Mouse (Mus musculus): ENCODE data around the gene Sin3b.
"Not testable (repeated sequence)": the region's sequence is repeated elsewhere in the genome, so short reads cannot be mapped to it uniquely, and the experiment has no call there.

Gene Sin3b

GRCm38 (mm10) chr8:72722769-72723650 is at the start of gene Sin3b:
Gene Sin3b (plus strand): TSS chr8:72723285.
- peak; percentile 96 to 97 for DNase-seq (ENCODE audit: low spot score in 2 of 2)

DNA sequence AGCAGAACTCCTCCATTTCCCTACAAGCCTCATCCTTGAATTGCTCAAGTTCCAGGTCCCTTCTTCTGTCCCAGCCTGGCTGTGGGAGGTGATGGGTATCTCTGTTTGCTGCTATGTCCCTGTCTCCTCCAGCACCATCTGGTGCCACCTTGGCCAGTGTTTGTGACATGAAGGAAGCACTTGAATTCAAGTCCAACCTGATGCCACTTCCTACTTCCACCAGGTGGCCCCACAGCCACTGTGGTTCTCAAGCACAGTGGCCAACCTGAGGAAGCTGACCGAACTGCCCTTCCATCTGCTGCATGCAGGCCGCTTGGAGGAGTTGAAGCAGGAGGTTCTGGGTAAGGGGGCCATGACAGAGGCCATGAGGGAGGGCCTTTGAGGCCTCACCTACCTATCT is 48.9 kb upstream of the Sin3b start:
- DNase-seq (ENCODE audit: low spot score in 2 of 2), result no peak

DNA sequence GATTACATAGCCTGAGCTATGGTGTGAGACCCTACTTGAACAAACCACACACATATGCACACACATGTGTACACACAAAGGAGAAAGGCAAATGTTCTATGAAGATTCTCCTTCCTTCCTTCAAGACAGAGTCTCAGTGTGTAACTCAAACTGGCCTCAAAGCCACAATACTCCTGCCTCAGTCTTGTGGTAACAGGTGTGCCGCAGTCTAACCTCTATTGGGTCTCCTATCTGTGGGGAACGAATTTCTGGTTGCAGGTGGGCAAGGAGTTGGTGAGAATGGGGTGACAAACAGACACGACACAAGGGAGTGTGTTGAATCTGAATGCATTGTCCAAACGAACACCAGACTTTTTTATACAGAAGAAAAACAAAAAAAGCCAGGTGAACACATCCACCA is 46.6 kb upstream of the Sin3b start:
- DNase-seq (ENCODE audit: low spot score in 2 of 2), result no peak

DNA sequence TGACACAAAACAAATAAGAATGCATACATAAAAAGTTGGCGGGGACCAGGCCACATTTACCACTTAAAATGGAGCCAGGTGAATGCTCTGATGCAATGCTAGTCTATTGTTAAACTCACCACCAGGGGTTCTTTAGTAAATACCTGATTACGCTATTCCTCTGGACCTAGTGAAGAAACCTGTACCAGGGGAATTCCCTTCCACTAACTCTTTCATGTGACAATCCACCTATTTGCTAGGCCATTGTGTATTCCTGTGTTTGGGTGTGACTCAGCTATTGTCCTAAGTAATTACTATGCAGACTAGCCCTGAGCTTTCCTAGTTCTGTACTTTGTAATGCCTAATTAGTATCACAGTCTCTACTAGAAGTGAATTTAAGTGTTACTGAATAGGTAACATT is 46.2 kb upstream of the Sin3b start:
- DNase-seq (ENCODE audit: low spot score in 2 of 2), result not testable (repeated sequence)

DNA sequence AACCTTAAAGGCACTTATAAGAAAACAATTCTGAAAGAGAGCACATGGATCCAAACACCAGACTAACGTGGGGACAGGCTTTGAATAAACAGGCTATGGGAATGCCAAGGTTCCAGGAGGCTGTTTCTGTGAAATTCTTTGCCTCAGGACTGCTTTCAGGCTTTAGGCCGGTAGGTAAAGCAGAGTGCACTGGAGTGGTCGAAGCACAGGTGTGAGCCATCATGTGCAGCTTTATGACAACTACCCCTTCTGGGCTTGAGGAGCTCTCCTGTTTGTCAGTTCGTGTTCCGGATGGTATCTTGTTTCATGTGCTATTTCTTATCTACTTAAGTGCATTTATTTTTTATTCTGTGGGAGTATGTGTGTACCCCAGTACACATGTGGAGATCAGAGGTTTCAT is 45.8 kb upstream of the Sin3b start:
- DNase-seq (ENCODE audit: low spot score in 2 of 2), result no peak

- DNase-seq (ENCODE audit: low spot score in 2 of 2), result peak; percentile 42 to 69
These were observed 43.0 kb upstream of the Sin3b start for GRCm38 (mm10) chr8:72680133-72680532.

- DNase-seq (ENCODE audit: low spot score in 2 of 2), result no peak
These were observed 40.9 kb upstream of the Sin3b start for GRCm38 (mm10) chr8:72682051-72682687.

DNA sequence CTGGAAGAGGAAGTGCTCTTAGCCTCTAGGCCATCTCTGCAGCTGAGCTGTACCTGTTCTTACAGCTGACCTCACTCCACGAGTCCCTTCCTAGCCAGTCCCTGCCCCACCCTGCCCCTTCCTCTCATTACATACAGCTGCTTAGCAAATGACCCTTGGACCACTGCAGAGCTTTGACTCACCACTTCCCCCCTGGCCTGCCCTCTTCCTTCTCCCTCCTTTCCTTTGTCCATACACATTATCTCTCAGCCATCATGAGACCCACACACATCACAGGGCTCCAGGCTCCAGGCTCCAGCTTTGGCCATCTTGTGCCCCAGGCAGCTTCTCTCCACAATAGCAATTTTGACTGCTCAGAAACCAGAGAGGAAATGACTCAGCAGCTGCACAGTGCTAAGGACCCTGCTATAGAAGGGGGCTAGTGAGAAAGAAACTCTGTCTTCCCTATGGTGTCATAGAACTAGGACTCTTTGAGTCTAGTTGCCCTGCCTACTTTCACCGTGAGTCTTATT is 40.0 kb upstream of the Sin3b start:
- no peak for DNase-seq (ENCODE audit: low spot score in 2 of 2)

DNA sequence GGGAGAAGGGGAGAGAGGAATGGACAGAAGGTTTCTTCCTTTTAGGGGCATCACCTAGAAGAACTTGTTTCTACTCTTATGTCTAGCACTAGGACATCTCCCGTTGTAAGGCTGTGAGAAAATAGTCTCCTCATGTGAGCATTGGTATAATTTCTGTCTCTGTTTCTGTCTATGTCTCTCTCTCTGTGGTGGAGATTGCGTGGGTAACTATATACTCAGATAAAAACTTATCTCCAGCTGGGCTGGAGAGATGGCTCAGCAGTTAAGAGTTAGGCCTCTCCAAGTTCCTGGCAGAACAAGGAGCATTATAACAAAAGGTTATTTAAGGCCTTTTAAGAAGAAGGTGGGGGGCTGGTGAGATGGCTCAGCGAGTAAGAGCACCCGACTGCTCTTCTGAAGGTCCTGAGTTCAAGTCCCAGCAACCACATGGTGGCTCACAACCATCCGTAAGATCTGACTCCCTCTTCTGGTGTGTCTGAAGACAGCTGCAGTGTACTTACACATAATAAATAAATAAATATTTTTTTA is 39.4 kb upstream of the Sin3b start:
- not testable (repeated sequence) for DNase-seq (ENCODE audit: low spot score in 2 of 2)

DNA sequence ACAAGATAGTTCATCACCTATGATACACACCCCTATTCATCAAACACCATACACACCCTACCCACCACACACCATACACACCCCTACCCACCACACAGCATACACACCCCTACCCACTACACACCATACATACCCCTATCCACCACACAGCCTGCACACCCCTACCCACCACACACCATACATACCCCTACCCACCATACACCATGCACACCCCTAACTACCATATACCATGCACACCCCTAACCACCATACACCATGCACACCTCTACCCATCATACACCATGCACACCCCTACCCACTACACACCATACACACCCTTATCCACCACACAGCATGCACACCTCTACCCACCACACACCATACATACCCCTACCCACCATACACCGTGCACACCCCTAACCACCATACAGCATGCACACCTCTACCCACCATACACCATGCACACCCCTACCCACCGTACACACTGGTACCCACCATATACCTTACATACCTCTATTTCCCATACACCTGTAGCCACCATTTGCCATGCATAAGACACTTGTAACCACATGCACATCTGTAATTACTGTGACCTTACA is 24.6 kb upstream of the Sin3b start:
- no peak for DNase-seq (ENCODE audit: low spot score in 2 of 2)

DNA sequence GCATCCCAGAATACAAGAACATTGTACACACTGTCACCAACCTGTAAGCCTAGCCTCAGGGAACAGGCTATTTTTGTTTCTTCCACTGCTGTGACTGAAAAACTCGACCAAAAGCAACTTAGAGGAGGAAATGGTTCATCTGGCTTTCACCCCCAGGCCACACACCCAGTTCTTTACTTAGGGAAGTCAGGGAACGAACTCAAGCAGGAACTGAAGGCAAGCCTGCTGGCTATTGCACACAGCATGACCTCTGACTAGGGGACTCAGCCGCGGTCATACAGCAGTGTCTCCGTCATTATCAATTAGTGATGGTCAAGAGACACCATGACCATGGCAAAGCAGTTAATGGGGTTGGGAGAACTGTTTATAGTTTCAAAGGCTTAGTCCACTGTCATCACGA is 10.5 kb upstream of the Sin3b start:
- DNase-seq (ENCODE audit: low spot score in 2 of 2), result no peak

DNA sequence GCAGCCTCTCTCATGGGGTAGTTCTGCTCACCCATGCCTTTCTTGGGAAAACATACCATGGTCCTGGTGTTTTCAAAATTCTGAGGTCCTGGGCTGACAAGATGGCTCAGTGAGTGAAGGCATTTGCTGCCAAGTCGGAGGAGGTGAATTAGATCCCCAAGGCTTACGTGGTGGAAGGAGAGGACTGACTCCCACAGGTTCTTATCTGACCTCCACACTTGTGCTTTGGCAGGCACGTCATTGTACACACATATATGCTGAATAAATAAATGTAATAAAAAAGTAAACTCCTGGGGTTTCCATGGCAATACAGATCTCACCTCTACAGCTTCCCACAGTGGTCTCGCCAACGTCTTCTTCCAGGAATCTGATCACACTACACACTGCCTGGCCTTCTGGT is 6.5 kb upstream of the Sin3b start:
- DNase-seq (ENCODE audit: low spot score in 2 of 2), result no peak

DNA sequence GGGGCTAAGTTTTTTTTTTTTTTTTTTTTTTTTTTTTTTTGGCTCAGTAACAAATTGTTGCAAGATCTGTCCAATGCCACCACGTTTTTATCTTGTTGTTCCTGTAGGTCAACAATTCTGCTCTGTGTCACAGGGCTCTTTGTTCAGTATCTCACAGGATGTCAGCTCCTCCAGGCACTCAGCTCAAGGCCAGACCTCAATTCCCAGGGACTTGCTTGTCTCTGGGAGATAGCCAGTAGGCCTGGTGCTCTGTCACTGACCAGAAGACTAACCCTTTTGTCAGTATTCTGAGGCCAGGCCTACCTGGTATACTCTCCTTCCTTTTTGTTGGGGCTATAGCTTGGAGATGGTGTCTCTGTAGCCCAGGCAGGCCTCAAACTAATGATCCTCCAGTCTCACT is 2.5 kb upstream of the Sin3b start:
- no peak for DNase-seq (ENCODE audit: low spot score in 2 of 2)

DNA sequence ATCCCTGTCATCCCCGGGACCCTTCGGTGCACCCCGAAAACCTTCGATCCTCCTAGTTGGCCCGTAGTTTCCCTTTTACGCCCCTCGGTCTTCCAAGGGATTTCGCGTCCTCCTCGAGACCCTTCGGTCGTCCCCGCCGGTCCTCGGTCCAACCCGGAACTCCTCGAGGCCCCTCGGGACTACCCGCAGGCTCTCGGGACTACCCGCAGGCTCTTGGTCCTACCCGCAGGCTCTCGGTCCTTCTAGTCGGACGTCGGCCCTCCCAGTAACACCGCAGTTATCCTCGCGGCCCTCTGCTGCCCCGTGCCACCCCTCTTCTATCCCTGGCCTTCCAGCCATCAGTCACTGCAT is 541 bp downstream of the Sin3b start:
- DNase-seq (ENCODE audit: low spot score in 2 of 2), result peak; percentile 19 to 70

GRCm38 (mm10) chr8:72728636-72729035 is 5.6 kb downstream of the Sin3b start:
- no peak for DNase-seq (ENCODE audit: low spot score in 2 of 2)

DNA sequence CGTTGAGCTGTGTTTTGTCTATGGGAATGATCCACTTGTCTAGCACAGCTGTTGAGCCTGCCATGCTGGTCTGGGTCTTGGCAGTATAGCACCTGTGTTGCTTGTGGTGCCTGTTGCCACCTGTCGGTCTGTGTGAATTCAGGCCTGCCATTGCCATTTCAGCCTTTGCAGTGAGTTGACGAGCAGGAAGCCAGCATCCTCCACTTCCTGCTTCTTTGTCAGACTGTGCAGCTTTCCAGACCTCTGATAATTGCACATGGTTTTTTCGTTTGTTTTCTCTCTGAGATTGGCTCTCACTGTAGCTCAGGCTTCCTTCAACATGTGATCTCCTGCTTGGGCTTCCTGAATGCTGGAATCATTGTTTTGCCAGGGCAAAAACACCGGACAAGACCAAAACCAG is 11.9 kb downstream of the Sin3b start:
- DNase-seq (ENCODE audit: low spot score in 2 of 2), result no peak

- no peak for DNase-seq (ENCODE audit: low spot score in 2 of 2)
These were observed 13.8 kb downstream of the Sin3b start for GRCm38 (mm10) chr8:72736868-72737267.

DNA sequence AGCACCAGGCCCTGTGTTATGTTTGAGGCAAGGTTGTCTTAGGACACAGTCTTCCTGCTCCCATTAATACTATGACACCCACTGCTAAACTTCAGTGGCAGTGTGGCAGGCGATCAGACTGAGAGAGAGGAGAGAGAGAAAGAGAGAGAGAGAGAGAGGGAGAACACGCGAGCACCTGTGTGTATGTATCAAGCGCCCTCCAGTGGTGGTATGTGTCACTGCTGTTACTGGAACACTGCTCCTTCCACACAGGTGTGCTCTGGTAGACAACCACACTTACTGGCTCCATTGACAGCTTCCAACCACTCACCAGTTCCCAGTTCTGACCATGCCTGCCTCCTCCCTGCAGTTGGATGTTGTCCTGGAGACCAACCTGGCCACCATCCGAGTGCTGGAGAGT is 23.0 kb downstream of the Sin3b start:
- peak; percentile 42 to 76 for DNase-seq (ENCODE audit: low spot score in 2 of 2)

DNA sequence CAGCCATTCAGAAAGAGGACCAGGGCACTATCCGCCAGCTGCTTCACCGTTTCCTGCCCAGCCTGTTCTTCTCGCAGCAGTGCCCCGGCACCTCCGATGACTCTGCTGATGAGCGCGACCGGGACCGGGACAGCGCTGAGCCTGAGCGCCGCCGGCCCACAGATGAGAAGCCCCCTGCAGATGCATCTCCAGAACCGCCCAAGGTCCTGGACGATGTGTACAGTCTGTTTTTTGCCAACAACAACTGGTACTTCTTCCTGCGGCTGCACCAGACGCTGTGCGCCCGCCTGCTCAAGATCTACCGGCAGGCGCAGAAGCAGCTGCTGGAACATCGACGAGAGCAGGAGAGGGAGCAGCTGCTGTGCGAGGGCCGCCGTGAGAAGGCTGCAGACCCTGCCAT is 26.8 kb downstream of the Sin3b start:
- DNase-seq (ENCODE audit: low spot score in 2 of 2), result peak in 1 of 2 experiments; percentile 64

DNA sequence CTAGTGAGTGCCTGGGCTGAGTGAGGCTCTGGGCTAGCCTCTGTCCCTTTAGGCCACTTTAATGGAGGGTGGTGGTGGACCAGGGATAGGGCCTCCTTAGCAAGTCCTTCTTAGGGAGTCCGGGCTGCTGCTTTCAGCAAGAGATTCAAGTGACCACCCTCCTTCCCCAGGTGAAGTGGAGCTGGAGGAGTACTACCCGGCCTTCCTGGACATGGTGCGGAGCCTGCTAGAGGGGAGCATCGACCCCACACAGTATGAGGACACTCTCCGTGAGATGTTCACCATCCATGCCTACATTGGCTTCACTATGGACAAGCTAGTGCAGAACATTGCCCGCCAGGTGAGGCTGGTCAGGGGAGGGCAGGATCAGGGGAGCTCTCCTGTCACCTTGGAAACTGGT is 27.2 kb downstream of the Sin3b start:
- DNase-seq (ENCODE audit: low spot score in 2 of 2), result peak in 1 of 2 experiments; percentile 56

- DNase-seq (ENCODE audit: low spot score in 2 of 2), result peak; percentile 8 to 48
These were observed 28.0 kb downstream of the Sin3b start for GRCm38 (mm10) chr8:72751126-72751525.

- DNase-seq (ENCODE audit: low spot score in 2 of 2), result peak in 1 of 2 experiments; percentile 34
These were observed 29.2 kb downstream of the Sin3b start for GRCm38 (mm10) chr8:72752289-72752688.
